Mouse (Mus musculus) lung, postnatal 0 days (tissue): ENCODE measurements around the gene Adamts7.

Experiments used
- CTCF ChIP-seq: IDR thresholded peaks from 2 replicates; pipeline ENCODE4 v1.5.1; 2016; ENCODE audit warnings: antibody characterized with exemption, mild to moderate bottlenecking
- EP300 ChIP-seq: IDR thresholded peaks from 2 replicates; pipeline ENCODE4 v1.6.1; 2016; ENCODE audit warnings: antibody characterized with exemption, mild to moderate bottlenecking, control low read depth

DNA sequence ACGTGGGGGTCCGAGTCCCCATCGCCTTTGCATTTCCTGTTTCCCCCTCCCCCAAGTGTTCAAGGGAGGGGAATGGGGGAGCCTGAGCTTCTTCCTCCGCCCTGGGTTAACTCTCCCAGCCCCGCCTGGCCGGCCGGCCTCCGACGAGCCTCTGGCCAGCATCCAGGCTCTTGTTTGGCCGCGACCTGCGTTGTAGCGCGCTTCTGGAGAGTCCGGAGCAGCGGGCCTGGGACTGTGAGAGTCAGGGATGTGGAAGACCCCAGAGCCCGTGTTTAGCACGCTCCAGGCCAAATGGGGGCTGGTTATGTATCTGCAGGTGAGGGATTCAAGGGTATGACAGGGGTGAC, 853 bp downstream of the Adamts7 start:
- TF ChIP-seq CTCF (no peak), EP300 (no peak)
